Mouse (Mus musculus): ENCODE measurements around the gene H2al2a. TPM values are rescaled to one million over a fixed set of nuclear protein-coding genes. Genes with fewer than 3 reads are reported as not detected.

H2al2a gene
- not detected in 2 replicates for polyA plus RNA-seq (2015; fragmentation: Nextera tagmentation; extraction: Ambion mirVana)

DNA sequence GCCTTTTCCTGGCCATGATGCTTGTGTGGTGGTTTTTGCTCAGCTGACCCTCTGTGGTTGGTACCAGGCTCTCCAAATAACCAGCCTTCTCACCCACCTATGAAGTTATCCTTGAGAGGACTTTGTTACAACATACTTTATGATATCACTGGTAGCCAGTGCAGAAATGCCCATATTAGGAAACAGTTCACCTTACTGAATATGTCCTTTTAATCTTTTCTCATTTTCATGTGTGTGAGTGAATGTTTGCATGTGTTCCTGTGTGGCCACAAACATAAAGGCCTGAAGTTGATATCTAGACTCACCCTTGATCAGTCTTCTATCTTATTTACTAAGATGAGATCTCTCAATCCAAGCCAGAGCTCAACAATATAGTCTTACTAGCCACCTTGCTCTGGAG lies at the start of gene H2al2a:
Gene H2al2a, minus strand, starts transcription at position 101 of the 400 bp plus-strand sequence.
- Histone ChIP-seq H3K36me3 (no peaks in the 10 kb centered on the region), H3K9ac (no peak within 1 kb of the TSS), H3K9me3 (no peaks in the 10 kb centered on the region), H3K4me2 (no peak within 1 kb of the TSS), H3K4me3 (replicated peaks) (no peak within 1 kb of the TSS), H3K4me1 (0 out of 2 replicates have a peak, but pooled peaks cover 2% of the 10 kb centered on the region), H3K27me3 (replicated peaks) (no peaks in the 10 kb centered on the region), H3K27ac (no peak within 1 kb of the TSS)
- ATAC-seq (ENCODE audit: insufficient read depth, low FRiP score, low read depth) = no peak

DNA sequence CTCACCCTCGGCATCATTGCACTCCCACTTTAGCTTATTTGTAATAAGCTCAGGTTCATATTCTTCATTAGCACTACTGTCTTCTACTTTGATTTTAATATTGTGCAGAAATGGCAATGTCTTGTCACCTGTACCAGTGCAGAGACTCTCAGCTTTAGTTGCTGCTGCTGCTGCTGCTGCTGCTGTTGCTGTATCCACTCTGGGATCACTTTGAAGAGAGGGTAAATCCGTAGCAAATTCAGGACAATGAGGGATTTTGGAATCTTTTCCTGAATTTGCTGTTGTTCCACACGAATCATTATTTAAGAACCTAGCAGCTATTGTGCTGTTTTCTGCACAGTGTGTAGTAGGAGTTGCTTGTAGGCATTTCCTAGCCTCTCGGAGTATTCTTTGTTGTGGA lies 49.4 kb upstream of the H2al2a start:
- Histone ChIP-seq H3K27me3 (replicated peaks) (no peaks in the 10 kb centered on the region), H3K27ac (peak overlapping the region; percentile 97; the same call in 1 of the 2 replicates), H3K4me1 (peaks cover 20% of the 10 kb centered on the region), H3K36me3 (no peaks in the 10 kb centered on the region), H3K9me3 (no peaks in the 10 kb centered on the region), H3K4me2 (peak overlapping the region; percentile 78), H3K9ac (peak overlapping the region; percentile 84; the same call in 1 of the 2 replicates), H3K4me3 (replicated peaks) (peak overlapping the region; percentile 81)
- ATAC-seq (ENCODE audit: insufficient read depth, low FRiP score, low read depth) = no peak
- 8% methylated on average over 4 of the region's 4 CpGs for WGBS

GRCm38 (mm10) chr2:18045781-18046181 lies 49.0 kb upstream of the H2al2a start:
- Histone ChIP-seq H3K4me1 (peaks cover 24% of the 10 kb centered on the region), H3K9me3 (no peaks in the 10 kb centered on the region), H3K9ac (no peak overlapping the region), H3K4me2 (peak overlapping the region; percentile 78), H3K27ac (no peak overlapping the region; the same call in 1 of the 2 replicates), H3K36me3 (no peaks in the 10 kb centered on the region), H3K27me3 (replicated peaks) (no peaks in the 10 kb centered on the region), H3K4me3 (replicated peaks) (peak overlapping the region; percentile 81)
- ATAC-seq (ENCODE audit: insufficient read depth, low FRiP score, low read depth) = no peak
- 25% methylated on average over 6 of the region's 6 CpGs for WGBS

- 21% methylated on average over 7 of the region's 7 CpGs for WGBS
- ATAC-seq (ENCODE audit: insufficient read depth, low FRiP score, low read depth) = no peak
- no peak overlapping the region for H3K9ac ChIP-seq
These were observed 48.5 kb upstream of the H2al2a start for GRCm38 (mm10) chr2:18045143-18045780.

GRCm38 (mm10) chr2:18041199-18041885 lies 44.6 kb upstream of the H2al2a start:
- H3K9me3 ChIP-seq = no peaks in the 10 kb centered on the region
- no peaks in the 10 kb centered on the region for H3K27me3 ChIP-seq (replicated peaks)
- WGBS = 42% methylated on average over 14 of the region's 14 CpGs
- peaks cover 30% of the 10 kb centered on the region for H3K4me1 ChIP-seq
- ATAC-seq (ENCODE audit: insufficient read depth, low FRiP score, low read depth) = no peak
- H3K4me3 ChIP-seq (replicated peaks) = no peak overlapping the region
- peak overlapping the region; percentile 32; the same call in 1 of the 2 replicates for H3K4me2 ChIP-seq
- H3K36me3 ChIP-seq = no peaks in the 10 kb centered on the region
- H3K9ac ChIP-seq = no peak overlapping the region
- H3K27ac ChIP-seq = peak overlapping the region; percentile 44; the same call in 1 of the 2 replicates

More at GRCm38 (mm10) chr2:18045143-18045780, 48.5 kb upstream of the H2al2a start:
- H3K9me3 ChIP-seq = no peaks in the 10 kb centered on the region
- H3K4me1 ChIP-seq = peaks cover 30% of the 10 kb centered on the region
- H3K27me3 ChIP-seq (replicated peaks) = no peaks in the 10 kb centered on the region
- H3K4me2 ChIP-seq = peak overlapping the region; percentile 78
- H3K36me3 ChIP-seq = no peaks in the 10 kb centered on the region
- H3K4me3 ChIP-seq (replicated peaks) = peak overlapping the region; percentile 81
- H3K27ac ChIP-seq = no peak overlapping the region; the same call in 1 of the 2 replicates

DNA sequence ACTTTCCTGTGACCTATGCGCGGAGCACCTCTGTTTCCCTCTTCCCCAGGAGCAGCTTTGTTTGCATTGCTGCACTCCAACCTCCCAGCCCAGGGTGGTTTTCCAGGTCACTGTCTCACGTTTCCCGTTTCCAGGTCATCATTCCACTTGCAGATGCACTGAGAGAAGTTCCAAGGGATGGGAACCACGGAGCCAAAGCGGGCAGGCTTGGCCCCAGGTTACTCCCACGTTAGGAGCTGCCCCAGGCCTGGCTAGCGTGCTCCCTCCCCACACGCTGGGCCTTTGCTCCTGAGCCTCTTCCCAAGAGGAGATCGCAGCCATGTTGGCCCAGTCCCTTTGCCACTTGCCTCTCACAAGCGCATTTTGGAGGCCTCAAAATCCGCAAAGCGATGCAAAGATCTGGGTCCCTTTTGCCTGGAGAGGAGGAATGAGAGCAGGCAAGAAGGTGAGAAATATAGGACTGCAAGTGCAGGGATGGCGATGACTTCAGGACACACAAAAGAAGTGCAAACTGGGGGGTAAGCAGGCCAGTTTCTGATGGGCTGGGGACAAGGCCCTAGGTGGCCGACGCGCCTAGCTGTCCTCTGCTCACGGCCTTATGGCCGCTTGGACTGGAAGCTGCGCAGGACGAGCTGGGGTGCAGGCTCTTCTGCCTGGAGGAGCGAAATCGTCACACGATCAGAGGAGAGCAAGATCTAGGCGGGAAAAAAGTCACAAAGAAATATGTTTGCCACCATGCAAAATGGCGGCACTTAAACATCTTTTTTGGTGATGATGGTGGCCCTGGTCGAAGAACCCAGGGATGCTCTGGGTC lies 43.8 kb upstream of the H2al2a start:
- WGBS = 60% methylated on average over 27 of the region's 27 CpGs
- no peaks in the 10 kb centered on the region for H3K36me3 ChIP-seq
- no peak overlapping the region for H3K9ac ChIP-seq
- no peak overlapping the region for H3K4me3 ChIP-seq (replicated peaks)
- 0 out of 2 replicates have a peak, but pooled peaks have one; percentile 35 for ATAC-seq (ENCODE audit: insufficient read depth, low FRiP score, low read depth)
- no peaks in the 10 kb centered on the region for H3K9me3 ChIP-seq
- peak overlapping the region; percentile 44; the same call in 1 of the 2 replicates for H3K27ac ChIP-seq
- H3K27me3 ChIP-seq (replicated peaks) = no peaks in the 10 kb centered on the region
- H3K4me2 ChIP-seq = peak overlapping the region; percentile 62
- peaks cover 30% of the 10 kb centered on the region for H3K4me1 ChIP-seq

GRCm38 (mm10) chr2:18039566-18040290 lies 43.0 kb upstream of the H2al2a start:
- peak overlapping the region; percentile 7; the same call in 1 of the 2 replicates for H3K9ac ChIP-seq
- H3K36me3 ChIP-seq = no peaks in the 10 kb centered on the region
- H3K4me1 ChIP-seq = peaks cover 30% of the 10 kb centered on the region
- peak overlapping the region; percentile 26 for H3K4me3 ChIP-seq (replicated peaks)
- H3K9me3 ChIP-seq = no peaks in the 10 kb centered on the region
- ATAC-seq (ENCODE audit: insufficient read depth, low FRiP score, low read depth) = peak; percentile 78; the same call in 1 of the 2 replicates
- peak overlapping the region; percentile 62 for H3K4me2 ChIP-seq
- 18% methylated on average over 46 of the region's 46 CpGs for WGBS
- peak overlapping the region; percentile 19; the same call in 1 of the 2 replicates for H3K27ac ChIP-seq
- H3K27me3 ChIP-seq (replicated peaks) = no peaks in the 10 kb centered on the region

DNA sequence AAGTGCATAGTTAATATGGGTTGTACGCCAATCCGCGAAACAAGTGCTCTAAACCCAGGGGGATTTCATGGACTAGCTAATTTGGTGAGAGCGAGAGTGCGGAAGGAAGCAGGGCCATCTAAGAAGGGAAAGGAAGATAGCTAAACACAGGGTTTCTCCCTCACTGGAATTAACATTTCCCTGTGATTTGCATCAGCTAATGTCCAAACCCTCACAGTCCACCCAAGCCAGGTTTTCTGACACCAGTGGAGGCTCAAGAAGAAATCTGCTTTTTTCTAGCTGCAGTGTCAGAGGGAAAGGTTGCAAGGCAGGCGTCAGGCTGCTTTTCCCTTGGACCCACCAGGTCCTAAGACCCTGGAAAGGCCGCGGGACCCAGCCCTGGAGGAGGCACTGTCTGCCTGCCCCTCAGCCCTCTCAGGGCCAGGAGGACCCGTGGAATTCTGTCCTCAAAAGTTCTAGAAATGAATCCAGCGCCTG lies 42.2 kb upstream of the H2al2a start:
- no peak for ATAC-seq (ENCODE audit: insufficient read depth, low FRiP score, low read depth)
- Histone ChIP-seq H3K27ac (no peak overlapping the region), H3K4me2 (peak overlapping the region; percentile 62; the same call in 1 of the 2 replicates), H3K27me3 (replicated peaks) (no peaks in the 10 kb centered on the region), H3K9me3 (no peaks in the 10 kb centered on the region), H3K4me1 (peaks cover 30% of the 10 kb centered on the region), H3K4me3 (replicated peaks) (no peak overlapping the region), H3K9ac (no peak overlapping the region), H3K36me3 (no peaks in the 10 kb centered on the region)
- 79% methylated on average over 10 of the region's 10 CpGs for WGBS

- H3K4me2 ChIP-seq = no peak overlapping the region
- ATAC-seq (ENCODE audit: insufficient read depth, low FRiP score, low read depth) = no peak
- H3K4me3 ChIP-seq (replicated peaks) = no peak overlapping the region
- H3K27me3 ChIP-seq (replicated peaks) = no peaks in the 10 kb centered on the region
- H3K9ac ChIP-seq = no peak overlapping the region
- no peaks in the 10 kb centered on the region for H3K36me3 ChIP-seq
- WGBS = 69% methylated on average over 3 of the region's 3 CpGs
- no peaks in the 10 kb centered on the region for H3K9me3 ChIP-seq
- no peak overlapping the region for H3K27ac ChIP-seq
- peaks cover 30% of the 10 kb centered on the region for H3K4me1 ChIP-seq
These were observed 41.5 kb upstream of the H2al2a start for GRCm38 (mm10) chr2:18038141-18038752.

- H3K4me1 ChIP-seq = peaks cover 25% of the 10 kb centered on the region
- H3K27me3 ChIP-seq (replicated peaks) = no peaks in the 10 kb centered on the region
- no peak within 1 kb of the TSS for H3K27ac ChIP-seq
- H3K36me3 ChIP-seq = no peaks in the 10 kb centered on the region
- no peaks in the 10 kb centered on the region for H3K9me3 ChIP-seq
- no peak within 1 kb of the TSS for H3K4me2 ChIP-seq
- H3K4me3 ChIP-seq (replicated peaks) = no peak within 1 kb of the TSS
- 73% methylated on average over 2 of the region's 2 CpGs for WGBS
- no peak for ATAC-seq (ENCODE audit: insufficient read depth, low FRiP score, low read depth)
- H3K9ac ChIP-seq = no peak within 1 kb of the TSS
These were observed 40.7 kb upstream of the H2al2a start, which contains the start of gene A930004D18Rik for GRCm38 (mm10) chr2:18037491-18037890. Gene A930004D18Rik (minus strand): TSS chr2:18037737.

Measured in stomach, embryonic 15.5 days (tissue).